Mouse (Mus musculus) olfactory bulb, adult 2 months (tissue): ENCODE data around the gene Preb.

ENCODE experiments used
- CTCF ChIP-seq: fragments of 200-500 bp; IDR thresholded peaks from 2 replicates; pipeline ENCODE4 v1.5.1; 2012; ENCODE audit warnings: low read depth, mild to moderate bottlenecking, low read length, moderate library complexity; ENCODE audit not compliant: insufficient read depth
- POLR2A ChIP-seq: fragments of 200-500 bp; IDR thresholded peaks from 2 replicates; pipeline ENCODE4 v1.6.1; 2012; ENCODE audit warnings: mild to moderate bottlenecking, low read depth, low read length, moderate library complexity; ENCODE audit not compliant: insufficient read depth

- no peak for TF ChIP-seq POLR2A
- TF ChIP-seq CTCF, result no peak
Measured at GRCm38 (mm10) chr5:30994910-30995635, 34.9 kb upstream of the Preb start.
